Comparison of ENCODE assay signal across 8 mouse cellular contexts in genomic region chr14:55760156-55760555, GRCm38 (mm10). TPM values are rescaled to one million over a fixed set of nuclear protein-coding genes. Genes with fewer than 3 reads are reported as not detected.
A peak's percentile ranks its signal among the peaks of the same experiment; 100 is the strongest.
DNase-seq lines count a peak whose midpoint lies in the region; ATAC-seq and TF ChIP-seq lines count a peak whose summit lies in the region.
"Not testable (repeated sequence)": the region's sequence is repeated elsewhere in the genome, so short reads cannot be mapped to it uniquely, and the experiment has no call there.

No protein-coding gene starts in this region.

- peak; percentile 82 for TF ChIP-seq CTCF in heart, adult 2 months (IDR thresholded peaks at IDR 0.05)

- not testable (repeated sequence) for H3K4me3 ChIP-seq in embryonic facial prominence, embryonic 11.5 days (ENCODE audit: low read depth, low read length); midbrain, embryonic 13.5 days (replicated peaks)
- H3K4me3 ChIP-seq in heart, adult 2 months, result peak overlapping the region; percentile 36

- not testable (repeated sequence) for H3K36me3 ChIP-seq in embryonic facial prominence, embryonic 11.5 days (replicated peaks; ENCODE audit: control insufficient read depth, insufficient read depth, low read depth, low read length); heart, adult 2 months (ENCODE audit: control insufficient read depth, insufficient read depth, low read length)
- peaks cover 15% of the 10 kb centered on the region for H3K36me3 ChIP-seq in midbrain, embryonic 13.5 days

- TF ChIP-seq EP300 in heart, adult 2 months (IDR thresholded peaks at IDR 0.05; ENCODE audit: insufficient read depth, low read depth, low read length), result not testable (repeated sequence)

- not testable (repeated sequence) for H3K4me1 ChIP-seq in embryonic facial prominence, embryonic 11.5 days (ENCODE audit: control insufficient read depth, insufficient read depth, low read length); heart, adult 2 months (ENCODE audit: control insufficient read depth, insufficient read depth, low read length)
- H3K4me1 ChIP-seq in midbrain, embryonic 13.5 days (replicated peaks), result peaks cover 16% of the 10 kb centered on the region

- not testable (repeated sequence) for ATAC-seq in embryonic facial prominence, embryonic 11.5 days (replicated peaks; ENCODE audit: insufficient number of reproducible peaks, low FRiP score, low TSS enrichment, low read depth)
- ATAC-seq in midbrain, embryonic 13.5 days, result peak; percentile 7; the same call in 1 of the 2 replicates

- intact Hi-C loops in heart, adult 2 months (cut with DNase I); left cerebral cortex, postnatal 4 days (cut with DNase I): not testable (repeated sequence)

- WGBS in embryonic facial prominence, embryonic 11.5 days, result 0% methylated on average over 6 of the region's 6 CpGs
- WGBS in heart, adult 2 months, result 4% methylated on average over 6 of the region's 6 CpGs
- WGBS in midbrain, embryonic 13.5 days, result 0% methylated on average over 6 of the region's 6 CpGs

- DNase-seq in adrenal gland, postnatal 10 days, result peak; percentile 91
- peak; percentile 91 for DNase-seq in embryonic facial prominence, embryonic 11.5 days (ENCODE audit: low spot score)
- DNase-seq in heart, adult 2 months, result peak; percentile 85 to 88
- peak; percentile 94 for DNase-seq in kidney, adult 18-20 months
- peak; percentile 86 for DNase-seq in left cerebral cortex, postnatal 4 days
- DNase-seq in skeletal muscle tissue, adult 2 months (ENCODE audit: low read depth, low spot score), result peak; percentile 58
- DNase-seq in yolk sac, embryonic 10.5 days (ENCODE audit: low spot score), result peak; percentile 81

- peaks cover 15% of the 10 kb centered on the region for H3K27me3 ChIP-seq in embryonic facial prominence, embryonic 11.5 days (ENCODE audit: control insufficient read depth, insufficient read depth, low read length)
- not testable (repeated sequence) for H3K27me3 ChIP-seq in heart, adult 2 months (ENCODE audit: control insufficient read depth, insufficient read depth, low read length)
- peaks cover 45% of the 10 kb centered on the region for H3K27me3 ChIP-seq in midbrain, embryonic 13.5 days

- H3K79me2 ChIP-seq in heart, adult 2 months (replicated peaks; ENCODE audit: control insufficient read depth, insufficient read depth, low read length), result not testable (repeated sequence)

- H3K27ac ChIP-seq in embryonic facial prominence, embryonic 11.5 days (replicated peaks; ENCODE audit: low read depth, low read length); heart, adult 2 months; midbrain, embryonic 13.5 days: not testable (repeated sequence)

- not testable (repeated sequence) for H3K9ac ChIP-seq in embryonic facial prominence, embryonic 11.5 days (replicated peaks; ENCODE audit: low read length); heart, adult 2 months (ENCODE audit: low read depth, low read length); midbrain, embryonic 13.5 days (replicated peaks)

- TF ChIP-seq POLR2A in heart, adult 2 months (IDR thresholded peaks at IDR 0.05; ENCODE audit: insufficient read depth, low read depth, low read length), result not testable (repeated sequence)

- not testable (repeated sequence) for H3K9me3 ChIP-seq in embryonic facial prominence, embryonic 11.5 days (replicated peaks; ENCODE audit: control insufficient read depth, low read length); midbrain, embryonic 13.5 days

- H3K4me2 ChIP-seq in embryonic facial prominence, embryonic 11.5 days (ENCODE audit: low read depth, low read length), result not testable (repeated sequence)
- H3K4me2 ChIP-seq in midbrain, embryonic 13.5 days (replicated peaks), result peak overlapping the region; percentile 10

RNA-seq across cellular contexts. Expression of gene Ltb4r2, which starts 1.1 kb away (rescaled TPM):
- total RNA-seq in adrenal gland, postnatal 10 days (2021), result under 1 TPM; 0.12 to 0.54 TPM
- polyA plus RNA-seq in embryonic facial prominence, embryonic 11.5 days (2014; fragmentation: Nextera tagmentation; extraction: Ambion mirVana), result 0.31 and 0.34 TPM in 2 replicates
- under 1 TPM in 1 of 2 experiments, not detected in 1; 0.20 TPM for total RNA-seq in heart, adult 2 months (2021)
- 0.06 and 0.20 TPM in 2 replicates for polyA plus RNA-seq in heart, adult 2 months (2012; rRNA removed)
- total RNA-seq in left cerebral cortex, postnatal 4 days (2021), result 1 to 10 TPM in 1 of 2 experiments, under 1 TPM in 1; 0.79 to 1.0 TPM
- polyA plus RNA-seq in midbrain, embryonic 13.5 days (2015; fragmentation: Nextera tagmentation; extraction: Ambion mirVana), result 0.22 and 0.28 TPM in 2 replicates

RNA-seq across cellular contexts. Expression of gene Cideb, which starts 1.9 kb away (rescaled TPM):
- total RNA-seq in adrenal gland, postnatal 10 days (2021), result 10 to 100 TPM; 14.2 to 23.3 TPM
- 0.18 and 0.35 TPM in 2 replicates for polyA plus RNA-seq in embryonic facial prominence, embryonic 11.5 days (2014; fragmentation: Nextera tagmentation; extraction: Ambion mirVana)
- total RNA-seq in heart, adult 2 months (2021), result under 1 TPM; 0.81 to 0.98 TPM
- polyA plus RNA-seq in heart, adult 2 months (2012; rRNA removed), result 6.7 and 8.1 TPM in 2 replicates
- total RNA-seq in left cerebral cortex, postnatal 4 days (2021), result under 1 TPM in 1 of 2 experiments, not detected in 1; 0.90 TPM
- polyA plus RNA-seq in midbrain, embryonic 13.5 days (2015; fragmentation: Nextera tagmentation; extraction: Ambion mirVana), result 0.19 TPM in 1 of 2 replicates, not detected in the other

RNA-seq across cellular contexts. Expression of gene Ltb4r1, which starts 5.6 kb away (rescaled TPM):
- 1 to 10 TPM; 1.4 to 1.6 TPM for total RNA-seq in adrenal gland, postnatal 10 days (2021)
- not detected in 2 replicates for polyA plus RNA-seq in embryonic facial prominence, embryonic 11.5 days (2014; fragmentation: Nextera tagmentation; extraction: Ambion mirVana)
- under 1 TPM; 0.34 to 0.36 TPM for total RNA-seq in heart, adult 2 months (2021)
- polyA plus RNA-seq in heart, adult 2 months (2012; rRNA removed), result 0.76 TPM in 2 replicates
- 1 to 10 TPM; 1.0 to 1.4 TPM for total RNA-seq in left cerebral cortex, postnatal 4 days (2021)
- polyA plus RNA-seq in midbrain, embryonic 13.5 days (2015; fragmentation: Nextera tagmentation; extraction: Ambion mirVana), result 0.26 TPM in 1 of 2 replicates, not detected in the other

RNA-seq across cellular contexts. Expression of gene Nop9, which starts 14.7 kb away (rescaled TPM):
- total RNA-seq in adrenal gland, postnatal 10 days (2021), result 10 to 100 TPM; 17.1 to 18.9 TPM
- polyA plus RNA-seq in embryonic facial prominence, embryonic 11.5 days (2014; fragmentation: Nextera tagmentation; extraction: Ambion mirVana), result 53.8 and 59.4 TPM in 2 replicates
- total RNA-seq in heart, adult 2 months (2021), result 10 to 100 TPM; 10.1 to 11.4 TPM
- 8.3 and 13.1 TPM in 2 replicates for polyA plus RNA-seq in heart, adult 2 months (2012; rRNA removed)
- 10 to 100 TPM; 19.5 to 20.1 TPM for total RNA-seq in left cerebral cortex, postnatal 4 days (2021)
- polyA plus RNA-seq in midbrain, embryonic 13.5 days (2015; fragmentation: Nextera tagmentation; extraction: Ambion mirVana), result 33.8 and 36.2 TPM in 2 replicates

RNA-seq across cellular contexts. Expression of gene Dhrs1, which starts 14.7 kb away (rescaled TPM):
- total RNA-seq in adrenal gland, postnatal 10 days (2021), result 10 to 100 TPM; 77.4 to 82.0 TPM
- polyA plus RNA-seq in embryonic facial prominence, embryonic 11.5 days (2014; fragmentation: Nextera tagmentation; extraction: Ambion mirVana), result 75.9 and 84.8 TPM in 2 replicates
- total RNA-seq in heart, adult 2 months (2021), result 10 to 100 TPM; 35.4 to 40.2 TPM
- polyA plus RNA-seq in heart, adult 2 months (2012; rRNA removed), result 82.9 and 85.8 TPM in 2 replicates
- total RNA-seq in left cerebral cortex, postnatal 4 days (2021), result 10 to 100 TPM; 63.2 to 75.1 TPM
- 66.3 and 68.8 TPM in 2 replicates for polyA plus RNA-seq in midbrain, embryonic 13.5 days (2015; fragmentation: Nextera tagmentation; extraction: Ambion mirVana)

Comparison
In these comparisons a context has a peak if more than half of its experiments do, and no peak if none do; other contexts are left out.
1. RNA of gene Cideb, which starts 1.9 kb away (total RNA-seq): 14.2 to 23.3 TPM in adrenal gland, postnatal 10 days; 0.81 to 0.98 TPM in heart, adult 2 months and 0.90 TPM in left cerebral cortex, postnatal 4 days; every median in the first group is over 4 times any median in the second.
2. Peak in every context shown above with its lines, with median percentiles within 50 percentile points of each other: DNase-seq.